ENCODE assay signal across 8 mouse cellular contexts in the genomic region with DNA sequence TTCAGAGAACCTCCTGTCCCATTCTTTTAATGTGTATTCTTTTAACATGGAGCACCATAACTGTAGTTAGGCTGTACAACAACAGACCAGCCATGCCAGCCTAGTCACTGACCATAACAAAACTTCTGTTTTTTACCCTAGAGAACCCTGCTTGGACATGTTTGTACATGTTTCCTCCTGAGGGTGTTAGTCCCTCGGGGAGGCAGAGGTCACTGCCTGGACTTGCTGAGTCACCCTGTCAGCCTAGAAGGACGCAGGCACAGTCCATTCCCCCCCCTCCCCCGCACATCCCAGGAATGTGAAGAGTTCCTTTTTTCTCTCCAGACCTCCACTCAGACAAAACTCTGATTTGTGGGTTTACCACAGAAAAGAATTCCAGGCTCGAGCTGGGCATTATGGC. TPM values are rescaled to one million over a fixed set of nuclear protein-coding genes. Genes with fewer than 3 reads are reported as not detected.
DNase-seq lines count a peak whose midpoint lies in the region; ATAC-seq and TF ChIP-seq lines count a peak whose summit lies in the region.

No protein-coding gene starts in this region.

- H3K9ac ChIP-seq in liver, embryonic 13.5 days, result no peak overlapping the region

- H3K4me2 ChIP-seq in liver, embryonic 13.5 days, result no peak overlapping the region

- H3K36me3 ChIP-seq in liver, embryonic 13.5 days, result no peaks in the 10 kb centered on the region

- 5% methylated on average over 4 of the region's 4 CpGs for WGBS in liver, embryonic 13.5 days (ENCODE audit: insufficient replicate concordance)

- ATAC-seq in liver, embryonic 13.5 days (ENCODE audit: low read depth), result peak; percentile 53; the same call in 1 of the 2 replicates

- no peak for TF ChIP-seq CTCF in gastrocnemius, adult 2 months (IDR thresholded peaks at IDR 0.05)

- peak overlapping the region; percentile 48 for H3K27ac ChIP-seq in gastrocnemius, adult 2 months
- H3K27ac ChIP-seq in liver, embryonic 13.5 days, result no peak overlapping the region

- intact Hi-C loops in gastrocnemius, adult 2 months (cut with DNase I), result no loop called here
- intact Hi-C loops in gastrocnemius, postnatal 36 days (cut with DNase I), result no loop called here
- intact Hi-C loops in heart, postnatal 14 days (cut with DNase I), result no loop called here

- no peaks in the 10 kb centered on the region for H3K27me3 ChIP-seq in liver, embryonic 13.5 days

- H3K9me3 ChIP-seq in liver, embryonic 13.5 days (replicated peaks), result no peaks in the 10 kb centered on the region

- no peak overlapping the region for H3K4me3 ChIP-seq in gastrocnemius, adult 2 months
- H3K4me3 ChIP-seq in liver, embryonic 13.5 days (replicated peaks), result no peak overlapping the region

- peaks cover 16% of the 10 kb centered on the region for H3K4me1 ChIP-seq in liver, embryonic 13.5 days (replicated peaks)

- peak; percentile 63 for DNase-seq in gastrocnemius, adult 2 months
- DNase-seq in gastrocnemius, postnatal 36 days, result no peak
- peak; percentile 66 for DNase-seq in embryo, embryonic 11 days
- DNase-seq in heart, postnatal 14 days, result peak; percentile 27 to 47
- DNase-seq in liver, embryonic 13.5 days, result no peak
- DNase-seq in thymus, postnatal 0 days (ENCODE audit: low spot score), result no peak
- DNase-seq in cerebellum, adult 9-11 months, result no peak
- DNase-seq in frontal cortex, postnatal 10 days (ENCODE audit: low spot score in 2 of 2), result no peak

RNA-seq across cellular contexts. Expression of a gene that starts 7.0 kb away (rescaled TPM):
- 10 to 100 TPM; 49.2 to 49.8 TPM for total RNA-seq in gastrocnemius, adult 2 months (2021)
- 10 to 100 TPM; 40.8 to 44.9 TPM for total RNA-seq in gastrocnemius, postnatal 36 days (2021)
- total RNA-seq in heart, postnatal 14 days (2021), result 10 to 100 TPM; 52.3 to 52.5 TPM
- polyA plus RNA-seq in liver, embryonic 13.5 days (2015; fragmentation: Nextera tagmentation; extraction: Ambion mirVana), result 16.3 and 25.9 TPM in 2 replicates
- 35.5 and 44.6 TPM in 2 replicates for polyA plus RNA-seq in thymus, postnatal 0 days (2015; fragmentation: Nextera tagmentation; extraction: Ambion mirVana)

RNA-seq across cellular contexts. Expression of a gene that starts 28.6 kb away (rescaled TPM):
- 1 to 10 TPM; 4.6 to 5.1 TPM for total RNA-seq in gastrocnemius, adult 2 months (2021)
- 1 to 10 TPM; 3.5 to 5.4 TPM for total RNA-seq in gastrocnemius, postnatal 36 days (2021)
- 1 to 10 TPM; 6.3 to 6.6 TPM for total RNA-seq in heart, postnatal 14 days (2021)
- polyA plus RNA-seq in liver, embryonic 13.5 days (2015; fragmentation: Nextera tagmentation; extraction: Ambion mirVana), result 2.7 and 3.2 TPM in 2 replicates
- polyA plus RNA-seq in thymus, postnatal 0 days (2015; fragmentation: Nextera tagmentation; extraction: Ambion mirVana), result 8.1 and 8.4 TPM in 2 replicates

Comparison
In these comparisons a context has a peak if more than half of its experiments do, and no peak if none do; other contexts are left out.
1. DNase-seq: peak in gastrocnemius, adult 2 months (single experiment), embryo, embryonic 11 days (single experiment) and heart, postnatal 14 days (2 of 2); none in gastrocnemius, postnatal 36 days (0 of 2), liver, embryonic 13.5 days (single experiment), thymus, postnatal 0 days (single experiment), cerebellum, adult 9-11 months (single experiment) and frontal cortex, postnatal 10 days (0 of 2).